9 mouse cellular contexts compared by ENCODE assay signal in the genomic region with DNA sequence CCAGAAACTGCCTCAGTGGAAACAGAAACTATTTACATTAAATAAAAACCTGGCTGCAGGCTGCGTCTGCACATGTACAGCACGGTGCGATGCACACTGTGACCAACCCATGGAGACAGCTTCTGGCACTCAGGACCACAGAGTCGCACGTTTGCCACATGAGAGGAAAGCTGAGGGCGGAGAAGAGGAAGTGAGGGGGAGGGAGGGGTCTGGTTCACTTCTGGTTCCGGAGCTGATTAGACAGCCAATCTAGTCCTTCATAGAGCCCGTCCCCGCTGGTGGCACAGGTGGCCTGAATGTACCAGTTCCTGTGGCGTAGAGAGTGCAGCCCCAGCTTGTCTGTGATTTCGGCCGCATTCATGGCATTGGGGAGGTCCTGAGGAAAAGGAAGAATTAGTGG. TPM values are rescaled to one million over a fixed set of nuclear protein-coding genes. Genes with fewer than 3 reads are reported as not detected.
DNase-seq lines count a peak whose midpoint lies in the region; TF ChIP-seq lines count a peak whose summit lies in the region.
"Not testable (repeated sequence)": the region's sequence is repeated elsewhere in the genome, so short reads cannot be mapped to it uniquely, and the experiment has no call there.
"Had no signal": no experiment of that assay in that cellular context is flagged by ENCODE, and none has a peak within 500 bp of the region (broad histone marks: within the 10 kb centered on the region; RNA-seq: fewer than 3 reads in every experiment).

No protein-coding gene starts in this region.

- WGBS in heart, adult 2 months: 48% methylated on average over 12 of the region's 12 CpGs

- peaks cover 16 to 25% of the 10 kb centered on the region in 2 experiments for H3K4me1 ChIP-seq in MEL (ENCODE audit: control insufficient read depth in 1 of 2, insufficient read depth in 2 of 2, low read length in 2 of 2)
- peaks cover 13% of the 10 kb centered on the region for H3K4me1 ChIP-seq in heart, adult 2 months (ENCODE audit: control insufficient read depth, insufficient read depth, low read length)

- H3K9ac ChIP-seq in MEL (ENCODE audit: control insufficient read depth, low read depth, low read length, poor library complexity, severe bottlenecking); heart, adult 2 months (ENCODE audit: low read depth, low read length): not testable (repeated sequence)

- TF ChIP-seq EP300 in MEL (IDR thresholded peaks at IDR 0.05; ENCODE audit: low read depth in 1 of 2, low read length in 2 of 2): peak in 1 of 2 experiments; percentile 25; a peak in 1 of 4 replicates
- TF ChIP-seq EP300 in heart, adult 2 months (IDR thresholded peaks at IDR 0.05; ENCODE audit: insufficient read depth, low read depth, low read length): not testable (repeated sequence)

- intact Hi-C loops in heart, adult 2 months (cut with DNase I): not testable (repeated sequence)

- H3K4me3 ChIP-seq in MEL (ENCODE audit: control insufficient read depth in 1 of 2, insufficient read depth in 1 of 2, low read depth in 2 of 2, low read length in 2 of 2); heart, adult 2 months: not testable (repeated sequence)

- H3K36me3 ChIP-seq in MEL (ENCODE audit: control insufficient read depth in 1 of 2, insufficient read depth in 2 of 2, low read length in 2 of 2): peaks cover 32 to 56% of the 10 kb centered on the region in 2 experiments
- peaks cover 28% of the 10 kb centered on the region for H3K36me3 ChIP-seq in heart, adult 2 months (ENCODE audit: control insufficient read depth, insufficient read depth, low read length)
- H3K36me3 ChIP-seq in splenic B cell, adult 2 months (ENCODE audit: control insufficient read depth, insufficient read depth, low read length, poor library complexity, severe bottlenecking): peaks cover 15% of the 10 kb centered on the region

- DNase-seq in CD4-positive helper T cell, adult 2 months (ENCODE audit: low read depth, low spot score): peak; percentile 86
- peak; percentile 84 for DNase-seq in MEL (ENCODE audit: low read depth, low spot score)
- peak; percentile 36 to 45 for DNase-seq in heart, adult 2 months
- peak; percentile 57 for DNase-seq in lung, postnatal 36 days
- DNase-seq in natural killer cell, adult 2 months (ENCODE audit: low spot score in 2 of 2): peak; percentile 86 to 93
- DNase-seq in splenic B cell, adult 2 months (ENCODE audit: low read depth, low spot score): peak; percentile 79
- peak; percentile 57 for DNase-seq in thymus, postnatal 25 days

- peak in 1 of 2 experiments; percentile 32; a peak in 1 of 4 replicates for TF ChIP-seq POLR2A in MEL (IDR thresholded peaks at IDR 0.05; ENCODE audit: control insufficient read depth in 1 of 2, insufficient read depth in 1 of 2, low read depth in 1 of 2, low read length in 2 of 2, poor library complexity in 1 of 2)
- not testable (repeated sequence) for TF ChIP-seq POLR2A in heart, adult 2 months (IDR thresholded peaks at IDR 0.05; ENCODE audit: insufficient read depth, low read depth, low read length)

- peaks cover 51% of the 10 kb centered on the region for H3K79me2 ChIP-seq in MEL (ENCODE audit: control insufficient read depth, insufficient read depth, low read length, poor library complexity)
- H3K79me2 ChIP-seq in heart, adult 2 months (replicated peaks; ENCODE audit: control insufficient read depth, insufficient read depth, low read length): peaks cover 12% of the 10 kb centered on the region

- not testable (repeated sequence) for H3K27ac ChIP-seq in MEL (ENCODE audit: control insufficient read depth, low read depth, low read length); heart, adult 2 months

- TF ChIP-seq CTCF in MEL (IDR thresholded peaks at IDR 0.05 in 2 of 3, conservative IDR thresholded peaks at IDR 0.05 in 1 of 3; ENCODE audit: control insufficient read depth in 1 of 3, insufficient read depth in 1 of 3, low read depth in 2 of 3, low read length in 3 of 3, poor library complexity in 1 of 3, severe bottlenecking in 1 of 3); heart, adult 2 months (IDR thresholded peaks at IDR 0.05): not testable (repeated sequence)

- not testable (repeated sequence) for H3K9me3 ChIP-seq in MEL (replicated peaks; ENCODE audit: insufficient read depth, low read length)

- TF ChIP-seq RAD21 in MEL (IDR thresholded peaks at IDR 0.05; ENCODE audit: low read depth, low read length): not testable (repeated sequence)

- H3K27me3 ChIP-seq in MEL (ENCODE audit: control insufficient read depth in 1 of 2, insufficient read depth in 2 of 2, low read length in 2 of 2); heart, adult 2 months (ENCODE audit: control insufficient read depth, insufficient read depth, low read length); splenic B cell, adult 2 months (ENCODE audit: control insufficient read depth, insufficient read depth, low read length, poor library complexity, severe bottlenecking): not testable (repeated sequence)

TF ChIP-seq in MEL, 35 proteins besides CTCF, POLR2A, EP300 and RAD21:
- TF ChIP-seq HCFC1 (IDR thresholded peaks at IDR 0.05; ENCODE audit: low read depth, low read length) (peak; percentile 46; the same call in 1 of the 2 replicates), MAX (IDR thresholded peaks at IDR 0.05; ENCODE audit: low read length) (0 out of 2 replicates have a peak, but pooled peaks have one; percentile 14), POLR2AphosphoS2 (IDR thresholded peaks at IDR 0.05; ENCODE audit: low read length) (0 out of 2 replicates have a peak, but pooled peaks have one; percentile 17), SIN3A (IDR thresholded peaks at IDR 0.05; ENCODE audit: low read length) (peak; percentile 54; the same call in 1 of the 2 replicates)

RNA-seq across cellular contexts. Expression of a gene that starts 4.2 kb away (rescaled TPM):
- 29.7 and 35.5 TPM in 2 replicates for total RNA-seq in MEL (2012; rRNA removed)
- polyA plus RNA-seq in MEL (2012; ENCODE audit: insufficient read depth in 1 of 2, insufficient read length in 2 of 2, low read depth in 1 of 2, low replicate concordance in 2 of 2, missing spikeins in 1 of 2): 10 to 100 TPM in 1 of 2 experiments, not detected in 1; 59.8 TPM
- total RNA-seq in heart, adult 2 months (2021): 1 to 10 TPM; 8.4 to 9.4 TPM
- 10.7 and 12.1 TPM in 2 replicates for polyA plus RNA-seq in heart, adult 2 months (2012; rRNA removed)

RNA-seq across cellular contexts. Expression of a gene that starts 10.0 kb away (rescaled TPM):
- total RNA-seq in MEL (2012; rRNA removed): 75.0 and 75.5 TPM in 2 replicates
- polyA plus RNA-seq in MEL (2012; ENCODE audit: insufficient read depth in 1 of 2, insufficient read length in 2 of 2, low read depth in 1 of 2, low replicate concordance in 2 of 2, missing spikeins in 1 of 2): 10 to 100 TPM in 1 of 2 experiments, not detected in 1; 68.5 TPM
- total RNA-seq in heart, adult 2 months (2021): 100 to 1,000 TPM; 113 to 117 TPM
- polyA plus RNA-seq in heart, adult 2 months (2012; rRNA removed): 78.1 and 110 TPM in 2 replicates

RNA-seq across cellular contexts. Expression of a gene that starts 15.8 kb away (rescaled TPM):
- 541 and 555 TPM in 2 replicates for total RNA-seq in MEL (2012; rRNA removed)
- 100 to 1,000 TPM in 1 of 2 experiments, not detected in 1; 617 TPM for polyA plus RNA-seq in MEL (2012; ENCODE audit: insufficient read depth in 1 of 2, insufficient read length in 2 of 2, low read depth in 1 of 2, low replicate concordance in 2 of 2, missing spikeins in 1 of 2)
- total RNA-seq in heart, adult 2 months (2021): 100 to 1,000 TPM; 245 to 274 TPM
- 345 and 383 TPM in 2 replicates for polyA plus RNA-seq in heart, adult 2 months (2012; rRNA removed)

RNA-seq across cellular contexts. Expression of a gene that starts 20.3 kb away (rescaled TPM):
- total RNA-seq in MEL (2012; rRNA removed): 249 and 295 TPM in 2 replicates
- 100 to 1,000 TPM in 1 of 2 experiments, not detected in 1; 215 TPM for polyA plus RNA-seq in MEL (2012; ENCODE audit: insufficient read depth in 1 of 2, insufficient read length in 2 of 2, low read depth in 1 of 2, low replicate concordance in 2 of 2, missing spikeins in 1 of 2)
- total RNA-seq in heart, adult 2 months (2021): 100 to 1,000 TPM in 1 of 2 experiments, 10 to 100 TPM in 1; 97.5 to 113 TPM
- polyA plus RNA-seq in heart, adult 2 months (2012; rRNA removed): 120 and 127 TPM in 2 replicates

RNA-seq across cellular contexts. Expression of a gene that starts 29.3 kb away (rescaled TPM):
- total RNA-seq in MEL (2012; rRNA removed): 0.08 TPM in 1 of 2 replicates, not detected in the other
- under 1 TPM in 1 of 2 experiments, not detected in 1; 0.07 TPM for polyA plus RNA-seq in MEL (2012; ENCODE audit: insufficient read depth in 1 of 2, insufficient read length in 2 of 2, low read depth in 1 of 2, low replicate concordance in 2 of 2, missing spikeins in 1 of 2)
- total RNA-seq in heart, adult 2 months (2021): under 1 TPM; 0.45 to 0.57 TPM
- 0.72 and 0.73 TPM in 2 replicates for polyA plus RNA-seq in heart, adult 2 months (2012; rRNA removed)
- total RNA-seq: ES-E14 had no signal
- polyA plus RNA-seq: midbrain, embryonic 10.5 days had no signal
